Mouse (Mus musculus) C2C12 (cell line): ENCODE results near the gene Gm20075.
"Not testable (repeated sequence)": the region's sequence is repeated elsewhere in the genome, so short reads cannot be mapped to it uniquely, and the experiment has no call there.

Source experiments
- CEBPB ChIP-seq: IDR thresholded peaks from one replicate; pipeline ENCODE4 v1.6.1; 2011; ENCODE audit warnings: low read depth, mild to moderate bottlenecking, control low read depth, moderate library complexity
- CTCF ChIP-seq: IDR thresholded peaks from one replicate; pipeline ENCODE4 v1.5.1; 2011; ENCODE audit not compliant: control insufficient read depth, insufficient read depth, insufficient read length
- MAX ChIP-seq: IDR thresholded peaks from one replicate; pipeline ENCODE4 v1.6.1; 2011; ENCODE audit warnings: mild to moderate bottlenecking, control low read depth
- MYOD1 ChIP-seq: IDR thresholded peaks from one replicate; pipeline ENCODE4 v1.6.1; 2011; ENCODE audit warnings: low read depth; ENCODE audit not compliant: control insufficient read depth, insufficient read length
- MYOG ChIP-seq: IDR thresholded peaks from one replicate; pipeline ENCODE4 v1.6.1; 2011; ENCODE audit not compliant: control insufficient read depth, insufficient read length; ENCODE audit errors: extremely low read depth
- USF1 ChIP-seq: IDR thresholded peaks from one replicate; pipeline ENCODE4 v1.6.1; 2011; ENCODE audit warnings: low read depth, mild to moderate bottlenecking, control low read depth, moderate library complexity

DNA sequence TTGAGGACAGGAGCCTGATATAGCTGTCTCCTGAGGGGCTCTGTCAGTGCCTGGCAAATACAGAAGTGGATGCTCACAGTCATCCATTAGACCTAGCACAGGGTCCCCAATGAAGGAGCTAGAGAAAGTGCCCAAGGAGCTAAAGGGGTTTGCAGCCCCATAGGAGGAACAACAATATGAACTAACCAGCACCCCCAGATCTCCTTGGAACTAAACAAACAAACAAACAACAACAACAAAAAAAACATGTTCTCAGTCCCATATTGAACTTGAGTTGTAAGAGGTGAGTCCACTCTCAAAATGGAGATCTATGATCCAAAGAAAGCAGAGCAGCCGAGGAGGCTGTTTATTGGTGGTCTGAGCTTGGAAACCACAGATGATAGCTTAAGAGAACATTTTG, 578 bp upstream of the Gm20075 start, which contains the start of gene Gm17190:
- TF ChIP-seq CTCF, USF1, MAX, CEBPB, MYOD1, MYOG: not testable (repeated sequence)
